Mouse (Mus musculus) liver, embryonic 13.5 days (tissue): ENCODE measurements at regions not wholly inside any gene's neighbourhood (a gene's known extent, or its start where the extent isn't known, plus 50 kb on each side); places are given as distances from the start of the nearest gene placed in this dataset.

Experiments used
- ATAC-seq: fragments of 200-750 bp; cut with Nextera tagmentation; 2 replicates; pipeline ENCODE4 v1.8.0; 2017; ENCODE audit warnings: low read depth, mild to moderate bottlenecking, moderate number of reproducible peaks, moderate library complexity
- DNase-seq: peaks from one replicate; pipeline ENCODE4 v3.0.0; 2022
- H3K27ac ChIP-seq: fragments of 300-500 bp; sonication (generic); 2 replicates; pipeline ENCODE4 v1.5.1; 2015; ENCODE audit warnings: moderate library complexity, mild to moderate bottlenecking, inconsistent platforms
- H3K27me3 ChIP-seq: fragments of 300-500 bp; sonication (generic); 2 replicates; pipeline ENCODE4 v1.6.1; 2015; ENCODE audit warnings: mild to moderate bottlenecking, inconsistent platforms
- H3K36me3 ChIP-seq: fragments of 300-500 bp; sonication (generic); 2 replicates; pipeline ENCODE4 v1.6.1; 2015; ENCODE audit warnings: mild to moderate bottlenecking, inconsistent platforms
- H3K4me1 ChIP-seq: fragments of 300-500 bp; sonication (generic); replicated peaks from 2 replicates; pipeline ENCODE4 v1.6.1; 2015; ENCODE audit warnings: inconsistent platforms
- H3K4me2 ChIP-seq: fragments of 300-500 bp; sonication (generic); 2 replicates; pipeline ENCODE4 v1.6.1; 2015; ENCODE audit warnings: inconsistent platforms, mild to moderate bottlenecking, moderate library complexity
- H3K4me3 ChIP-seq: fragments of 300-500 bp; sonication (generic); replicated peaks from 2 replicates; pipeline ENCODE4 v1.5.1; 2015; ENCODE audit warnings: mild to moderate bottlenecking, inconsistent platforms
- H3K9ac ChIP-seq: fragments of 300-500 bp; sonication (generic); 2 replicates; pipeline ENCODE4 v1.6.1; 2015; ENCODE audit warnings: mild to moderate bottlenecking, inconsistent platforms
- H3K9me3 ChIP-seq: fragments of 300-500 bp; sonication (generic); replicated peaks from 2 replicates; pipeline ENCODE4 v1.6.1; 2016; ENCODE audit warnings: inconsistent platforms
- WGBS: fragments of 180-500 bp; shearing (Covaris S2); methylation state at CpG from one replicate; pipeline ENCODE4 v1.1.7; 2015; ENCODE audit not compliant: insufficient replicate concordance; 5-methylcytosine and 5-hydroxymethylcytosine counted together

GRCm38 (mm10) chr12:106851666-106852065 lies 636.8 kb upstream of the 3110018I06Rik start:
- WGBS = 67% methylated on average over 4 of the region's 4 CpGs
- no peaks in the 10 kb centered on the region for H3K36me3 ChIP-seq
- H3K4me3 ChIP-seq = no peak overlapping the region
- no peak overlapping the region for H3K9ac ChIP-seq
- no peaks in the 10 kb centered on the region for H3K27me3 ChIP-seq
- ATAC-seq (no peak), DNase-seq (no peak)
- H3K9me3 ChIP-seq = peaks cover 2% of the 10 kb centered on the region; the same call in 1 of the 2 replicates
- no peaks in the 10 kb centered on the region for H3K4me1 ChIP-seq
- no peak overlapping the region for H3K27ac ChIP-seq
- no peak overlapping the region for H3K4me2 ChIP-seq

GRCm38 (mm10) chr12:106852736-106853135 lies 635.7 kb upstream of the 3110018I06Rik start:
- DNase-seq (no peak), ATAC-seq (no peak)
- no peak overlapping the region for H3K4me2 ChIP-seq
- no peak overlapping the region for H3K4me3 ChIP-seq
- H3K27me3 ChIP-seq = no peaks in the 10 kb centered on the region
- 75% methylated on average over 8 of the region's 8 CpGs for WGBS
- H3K9me3 ChIP-seq = peaks cover 2% of the 10 kb centered on the region; the same call in 1 of the 2 replicates
- no peak overlapping the region for H3K9ac ChIP-seq
- H3K36me3 ChIP-seq = no peaks in the 10 kb centered on the region
- no peaks in the 10 kb centered on the region for H3K4me1 ChIP-seq
- H3K27ac ChIP-seq = no peak overlapping the region

GRCm38 (mm10) chr12:106853711-106854240 lies 634.7 kb upstream of the 3110018I06Rik start:
- no peaks in the 10 kb centered on the region for H3K27me3 ChIP-seq
- DNase-seq (no peak), ATAC-seq (no peak)
- H3K9me3 ChIP-seq = 0 out of 2 replicates have a peak, but pooled peaks cover 2% of the 10 kb centered on the region
- no peak overlapping the region for H3K4me2 ChIP-seq
- H3K36me3 ChIP-seq = no peaks in the 10 kb centered on the region
- no peak overlapping the region for H3K9ac ChIP-seq
- 56% methylated on average over 11 of the region's 11 CpGs for WGBS
- H3K4me3 ChIP-seq = no peak overlapping the region
- H3K4me1 ChIP-seq = no peaks in the 10 kb centered on the region
- no peak overlapping the region for H3K27ac ChIP-seq

- Histone ChIP-seq H3K27ac (no peak overlapping the region), H3K9ac (no peak overlapping the region), H3K4me3 (no peak overlapping the region), H3K9me3 (0 out of 2 replicates have a peak, but pooled peaks cover 2% of the 10 kb centered on the region), H3K36me3 (no peaks in the 10 kb centered on the region), H3K27me3 (no peaks in the 10 kb centered on the region), H3K4me1 (no peaks in the 10 kb centered on the region), H3K4me2 (no peak overlapping the region)
- ATAC-seq (no peak), DNase-seq (no peak)
- WGBS = 66% methylated on average over 2 of the region's 2 CpGs
Measured at GRCm38 (mm10) chr12:106855520-106855919, 632.9 kb upstream of the 3110018I06Rik start.

GRCm38 (mm10) chr12:106861638-106862037 lies 626.8 kb upstream of the 3110018I06Rik start:
- H3K4me3 ChIP-seq = no peak overlapping the region
- H3K4me1 ChIP-seq = no peaks in the 10 kb centered on the region
- H3K27ac ChIP-seq = no peak overlapping the region
- DNase-seq (no peak), ATAC-seq (no peak)
- H3K36me3 ChIP-seq = no peaks in the 10 kb centered on the region
- H3K9ac ChIP-seq = no peak overlapping the region
- WGBS = 74% methylated on average over 5 of the region's 5 CpGs
- H3K9me3 ChIP-seq = peaks cover 11% of the 10 kb centered on the region; the same call in 1 of the 2 replicates
- no peak overlapping the region for H3K4me2 ChIP-seq
- H3K27me3 ChIP-seq = no peaks in the 10 kb centered on the region

DNA sequence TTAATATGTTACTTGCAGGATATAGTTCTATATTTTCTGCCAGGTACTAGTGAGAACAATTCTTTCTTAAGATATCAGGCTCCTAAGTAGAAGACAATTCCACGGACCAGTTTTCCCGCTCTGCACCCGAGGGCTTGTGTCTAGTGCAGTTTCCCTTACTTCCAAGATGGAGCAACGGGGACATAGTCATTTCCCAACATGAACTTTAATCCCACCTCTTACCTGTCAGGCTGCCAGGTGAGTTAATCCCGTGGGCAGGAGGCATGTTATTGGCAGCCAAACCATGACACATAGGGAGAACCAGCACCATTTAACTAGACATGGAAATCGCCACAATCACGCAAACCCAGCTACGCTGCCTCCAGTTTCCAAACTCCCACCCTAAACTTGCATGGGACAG lies 624.4 kb upstream of the 3110018I06Rik start:
- Histone ChIP-seq H3K36me3 (no peaks in the 10 kb centered on the region), H3K4me3 (no peak overlapping the region), H3K9me3 (peaks cover 11% of the 10 kb centered on the region; the same call in 1 of the 2 replicates), H3K4me1 (no peaks in the 10 kb centered on the region), H3K27me3 (no peaks in the 10 kb centered on the region), H3K9ac (no peak overlapping the region), H3K27ac (no peak overlapping the region), H3K4me2 (no peak overlapping the region)
- no peak for ATAC-seq
- WGBS = 77% methylated on average over 8 of the region's 8 CpGs
- no peak for DNase-seq

- Histone ChIP-seq H3K4me3 (no peak overlapping the region), H3K27me3 (no peaks in the 10 kb centered on the region), H3K36me3 (no peaks in the 10 kb centered on the region), H3K27ac (no peak overlapping the region), H3K9me3 (0 out of 2 replicates have a peak, but pooled peaks cover 3% of the 10 kb centered on the region), H3K4me2 (no peak overlapping the region), H3K9ac (no peak overlapping the region), H3K4me1 (no peaks in the 10 kb centered on the region)
- DNase-seq = no peak
- 63% methylated on average over 6 of the region's 6 CpGs for WGBS
- no peak for ATAC-seq
Measured at GRCm38 (mm10) chr12:106868036-106868435, 620.4 kb upstream of the 3110018I06Rik start.

- DNase-seq (no peak), ATAC-seq (no peak)
- H3K4me2 ChIP-seq = no peak overlapping the region
- WGBS = 63% methylated on average over 11 of the region's 11 CpGs
- H3K36me3 ChIP-seq = no peaks in the 10 kb centered on the region
- no peaks in the 10 kb centered on the region for H3K27me3 ChIP-seq
- H3K27ac ChIP-seq = no peak overlapping the region
- no peak overlapping the region for H3K9ac ChIP-seq
- H3K4me3 ChIP-seq = no peak overlapping the region
- no peaks in the 10 kb centered on the region for H3K9me3 ChIP-seq
- H3K4me1 ChIP-seq = no peaks in the 10 kb centered on the region
Measured at GRCm38 (mm10) chr12:106871481-106871880, 617.0 kb upstream of the 3110018I06Rik start.

- ATAC-seq (no peak), DNase-seq (no peak)
- no peaks in the 10 kb centered on the region for H3K27me3 ChIP-seq
- 69% methylated on average over 11 of the region's 11 CpGs for WGBS
- no peak overlapping the region for H3K4me3 ChIP-seq
- no peak overlapping the region for H3K4me2 ChIP-seq
- H3K27ac ChIP-seq = no peak overlapping the region
- no peaks in the 10 kb centered on the region for H3K4me1 ChIP-seq
- H3K9ac ChIP-seq = no peak overlapping the region
- no peaks in the 10 kb centered on the region for H3K36me3 ChIP-seq
- H3K9me3 ChIP-seq = no peaks in the 10 kb centered on the region
Measured at GRCm38 (mm10) chr12:106872966-106873730, 615.3 kb upstream of the 3110018I06Rik start.

DNA sequence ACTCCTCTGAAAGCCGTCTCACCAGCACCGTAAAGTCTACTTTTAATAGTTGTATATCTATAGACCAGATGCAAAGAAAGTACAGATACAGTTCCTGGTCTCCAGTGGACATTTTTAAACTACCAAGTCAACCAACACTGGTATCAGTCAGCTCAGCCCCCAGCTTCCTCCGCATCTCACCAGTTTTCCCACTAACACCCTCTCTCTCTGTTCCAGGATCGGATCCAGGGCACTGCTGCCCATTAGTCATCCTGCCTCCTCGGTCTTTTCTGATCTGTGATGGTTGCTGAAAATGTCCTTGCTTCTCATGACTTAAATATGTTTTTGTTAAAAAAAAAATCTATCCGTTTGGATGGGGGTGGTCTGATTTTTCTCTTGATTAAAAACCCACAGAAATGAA lies 598.1 kb upstream of the 3110018I06Rik start:
- ATAC-seq = no peak
- Histone ChIP-seq H3K36me3 (no peaks in the 10 kb centered on the region), H3K4me3 (no peak overlapping the region), H3K9ac (no peak overlapping the region), H3K9me3 (0 out of 2 replicates have a peak, but pooled peaks cover 3% of the 10 kb centered on the region), H3K4me1 (no peaks in the 10 kb centered on the region), H3K27ac (no peak overlapping the region), H3K27me3 (no peaks in the 10 kb centered on the region), H3K4me2 (no peak overlapping the region)
- no peak for DNase-seq
- 70% methylated on average over 6 of the region's 6 CpGs for WGBS

DNA sequence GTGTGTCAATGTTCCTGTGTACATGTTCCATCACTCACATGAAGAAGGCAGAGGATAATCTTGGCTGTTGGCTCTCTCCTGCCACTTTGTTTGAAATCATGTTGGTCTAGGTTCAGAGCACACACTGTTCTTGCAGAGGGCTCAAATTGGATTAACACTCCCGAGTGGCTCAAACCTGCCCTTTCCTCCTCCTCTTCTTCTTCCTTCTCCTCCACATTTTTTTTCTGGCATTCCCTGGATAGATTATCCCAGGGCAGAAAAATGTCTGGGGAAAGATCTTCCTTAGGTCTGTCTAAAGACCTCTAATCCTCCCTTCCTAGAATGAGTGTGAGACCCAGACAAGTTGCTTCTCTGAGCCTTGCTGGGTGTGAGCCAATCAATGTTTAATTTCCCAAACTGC lies 594.4 kb upstream of the 3110018I06Rik start:
- Histone ChIP-seq H3K36me3 (no peaks in the 10 kb centered on the region), H3K27ac (no peak overlapping the region), H3K9me3 (no peaks in the 10 kb centered on the region; the same call in 1 of the 2 replicates), H3K9ac (no peak overlapping the region), H3K27me3 (no peaks in the 10 kb centered on the region), H3K4me3 (no peak overlapping the region), H3K4me2 (no peak overlapping the region), H3K4me1 (no peaks in the 10 kb centered on the region)
- ATAC-seq (no peak), DNase-seq (no peak)
- WGBS = 40% methylated on average over 1 of the region's 1 CpGs

GRCm38 (mm10) chr12:106904202-106904601 lies 584.2 kb upstream of the 3110018I06Rik start:
- no peaks in the 10 kb centered on the region for H3K27me3 ChIP-seq
- H3K27ac ChIP-seq = no peak overlapping the region
- H3K4me3 ChIP-seq = no peak overlapping the region
- 56% methylated on average over 5 of the region's 5 CpGs for WGBS
- no peak for ATAC-seq
- DNase-seq = no peak
- no peak overlapping the region for H3K4me2 ChIP-seq
- no peak overlapping the region for H3K9ac ChIP-seq
- no peaks in the 10 kb centered on the region for H3K4me1 ChIP-seq
- no peaks in the 10 kb centered on the region for H3K9me3 ChIP-seq
- no peaks in the 10 kb centered on the region for H3K36me3 ChIP-seq
